Mouse (Mus musculus) urinary bladder, postnatal 14 days (tissue): ENCODE data around the gene Gimap8.
A peak's percentile ranks its signal among the peaks of the same experiment; 100 is the strongest.
"Not testable (repeated sequence)": the region's sequence is repeated elsewhere in the genome, so short reads cannot be mapped to it uniquely, and the experiment has no call there.

Source experiments
- DNase-seq: peaks from one replicate; pipeline ENCODE4 v3.0.0; 2021; ENCODE audit warnings: low spot score

Gene Gimap8

GRCm38 (mm10) chr6:48646995-48647394 is at the start of gene Gimap8:
Gimap8 (plus strand) TSS chr6:48647234.
- no peak for DNase-seq

GRCm38 (mm10) chr6:48600594-48600993 is 46.4 kb upstream of the Gimap8 start:
- DNase-seq: no peak

DNA sequence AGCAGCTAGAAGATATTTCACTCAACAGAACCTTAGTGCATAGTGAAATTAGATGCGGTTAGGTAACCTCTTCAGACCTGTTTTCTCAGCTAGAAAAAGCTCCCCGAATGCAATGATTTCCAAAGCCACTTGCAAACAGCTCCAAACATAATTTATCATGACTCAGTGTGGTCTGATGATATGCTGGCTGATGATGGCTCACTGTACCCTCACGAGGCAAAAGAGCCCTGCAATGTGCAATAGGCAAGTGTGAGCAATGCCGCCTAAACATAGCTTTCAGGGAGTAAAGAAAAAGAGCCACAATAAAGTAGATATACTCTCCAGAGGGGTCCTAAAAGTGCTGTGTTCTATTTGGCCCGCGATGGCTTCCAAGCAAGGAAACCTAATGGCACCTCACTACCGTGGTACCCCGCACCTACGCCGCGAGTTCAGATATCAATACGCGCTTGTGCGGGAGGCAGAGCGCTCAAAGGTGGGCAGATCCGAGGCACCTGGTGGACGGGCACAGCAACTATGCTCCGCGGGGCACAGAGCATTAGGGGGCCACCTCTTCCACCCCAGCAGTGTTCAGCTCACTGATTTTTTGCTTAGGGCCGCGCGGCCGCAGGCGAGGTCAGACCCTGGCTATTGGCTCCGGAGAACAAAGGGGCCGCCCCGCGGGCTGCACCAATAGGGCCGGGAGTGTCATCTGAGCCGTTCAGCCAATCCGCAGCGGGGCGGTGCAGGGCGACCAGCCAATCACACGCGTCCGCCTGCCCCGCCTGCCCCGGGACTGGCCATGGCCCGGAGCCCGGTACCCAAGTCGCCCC is 45.6 kb upstream of the Gimap8 start, which contains the start of gene Zfp775:
TSS of gene Zfp775 (plus strand) at position 793 of the 809 bp plus-strand sequence.
- peak; percentile 96 for DNase-seq

GRCm38 (mm10) chr6:48602080-48602741 is 44.8 kb upstream of the Gimap8 start:
- DNase-seq: peak; percentile 29

GRCm38 (mm10) chr6:48608124-48608523 is 38.9 kb upstream of the Gimap8 start:
- DNase-seq: no peak

- no peak for DNase-seq
Measured at GRCm38 (mm10) chr6:48609512-48609911, 37.5 kb upstream of the Gimap8 start.

GRCm38 (mm10) chr6:48610657-48611056 is 36.4 kb upstream of the Gimap8 start:
- DNase-seq: no peak

- no peak for DNase-seq
Measured at GRCm38 (mm10) chr6:48613464-48613863, 33.6 kb upstream of the Gimap8 start.

DNA sequence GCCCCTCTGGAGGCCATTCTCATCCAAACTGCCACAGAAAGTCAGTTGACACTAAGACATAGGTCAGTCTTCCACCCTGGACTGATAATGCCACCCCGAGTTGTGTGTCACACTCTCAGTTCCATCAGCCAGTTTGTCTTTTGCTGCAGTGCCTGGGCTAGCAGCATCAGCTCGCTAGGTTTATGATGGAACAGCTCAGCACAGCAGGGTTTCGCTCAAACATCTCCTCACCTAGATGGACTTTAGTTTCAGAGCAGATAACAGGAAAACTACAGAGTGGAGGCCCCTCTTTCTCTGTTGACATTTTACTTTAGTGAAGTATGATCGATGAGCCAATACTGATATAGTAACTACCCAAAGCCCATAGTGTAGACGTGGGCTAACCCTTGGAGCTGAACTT is 32.3 kb upstream of the Gimap8 start:
- no peak for DNase-seq

DNA sequence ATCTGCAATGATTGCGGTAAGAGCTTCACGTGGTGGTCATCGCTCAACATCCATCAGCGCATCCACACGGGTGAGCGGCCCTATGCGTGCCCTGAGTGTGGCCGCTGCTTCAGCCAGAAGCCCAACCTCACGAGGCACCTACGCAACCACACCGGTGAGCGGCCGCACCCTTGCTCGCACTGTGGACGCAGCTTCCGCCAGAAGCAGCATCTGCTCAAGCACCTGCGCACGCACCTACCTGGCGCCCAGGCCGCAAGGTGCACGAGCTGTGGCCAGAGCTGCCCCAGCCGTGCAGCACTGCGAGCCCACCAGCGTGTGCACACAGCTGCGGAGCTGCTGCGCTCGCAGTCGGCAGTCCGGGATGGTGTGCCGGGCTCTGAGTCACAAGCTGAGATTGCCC is 27.0 kb upstream of the Gimap8 start:
- DNase-seq: no peak

DNA sequence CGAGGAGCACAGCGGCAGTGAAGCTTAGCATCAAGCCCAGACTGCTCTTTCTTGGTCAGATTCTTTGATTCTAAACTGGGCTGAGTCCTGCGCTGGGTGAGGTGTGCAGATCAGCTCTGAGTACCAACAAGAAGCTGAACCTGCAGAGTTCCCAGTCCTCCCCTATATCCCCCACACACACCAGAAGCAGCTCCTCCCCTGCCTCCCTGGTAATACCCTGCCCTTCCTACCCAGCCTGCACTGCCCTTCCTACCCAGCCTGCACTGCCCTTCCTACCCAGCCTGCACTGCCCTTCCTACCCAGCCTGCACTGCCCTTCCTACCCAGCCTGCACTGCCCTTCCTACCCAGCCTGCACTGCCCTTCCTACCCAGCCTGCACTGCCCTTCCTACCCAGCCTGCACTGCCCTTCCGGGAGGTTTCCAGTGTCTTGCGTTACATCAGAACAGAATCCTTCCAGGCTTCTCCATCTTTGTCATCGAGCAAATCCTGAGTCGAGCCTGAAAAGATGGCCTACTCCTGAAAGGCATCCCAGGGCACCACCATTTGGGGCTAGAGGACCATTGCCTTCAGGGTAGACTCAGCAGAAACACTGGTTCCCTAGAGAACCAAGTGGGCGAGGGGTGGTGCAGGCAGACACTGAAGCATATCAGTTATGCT is 24.7 kb upstream of the Gimap8 start:
- not testable (repeated sequence) for DNase-seq

GRCm38 (mm10) chr6:48623460-48623859 is 23.6 kb upstream of the Gimap8 start:
- DNase-seq: no peak

- DNase-seq: no peak
Measured at GRCm38 (mm10) chr6:48626464-48626863, 20.6 kb upstream of the Gimap8 start, which contains the start of gene AI854703. AI854703 (plus strand) TSS chr6:48626764.

GRCm38 (mm10) chr6:48626984-48627383 is 20.1 kb upstream of the Gimap8 start:
- DNase-seq: peak; percentile 51

GRCm38 (mm10) chr6:48627511-48627924 is 19.5 kb upstream of the Gimap8 start:
- no peak for DNase-seq

DNA sequence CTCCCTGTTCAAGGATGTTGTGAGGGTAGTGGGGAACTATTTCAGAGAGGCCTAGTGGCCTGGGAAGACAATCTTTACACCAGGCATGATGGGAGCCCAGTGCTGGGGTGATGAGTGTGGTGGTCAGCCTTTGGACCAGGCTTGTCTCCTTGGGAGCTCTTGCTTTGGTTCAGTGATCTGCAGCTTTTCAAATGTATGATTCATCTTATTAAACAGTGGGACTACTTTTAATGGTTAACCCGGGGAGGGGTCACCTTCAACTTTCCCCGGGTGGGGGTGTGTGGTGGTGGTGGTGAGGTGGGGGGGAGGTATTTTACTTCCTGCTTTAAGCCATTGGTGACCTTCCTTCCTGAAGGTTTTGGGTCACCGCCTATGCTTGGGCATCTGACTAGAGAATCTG is 18.7 kb upstream of the Gimap8 start:
- no peak for DNase-seq

GRCm38 (mm10) chr6:48628808-48629660 is 18.0 kb upstream of the Gimap8 start:
- DNase-seq: no peak

GRCm38 (mm10) chr6:48629661-48630034 is 17.4 kb upstream of the Gimap8 start:
- no peak for DNase-seq

DNA sequence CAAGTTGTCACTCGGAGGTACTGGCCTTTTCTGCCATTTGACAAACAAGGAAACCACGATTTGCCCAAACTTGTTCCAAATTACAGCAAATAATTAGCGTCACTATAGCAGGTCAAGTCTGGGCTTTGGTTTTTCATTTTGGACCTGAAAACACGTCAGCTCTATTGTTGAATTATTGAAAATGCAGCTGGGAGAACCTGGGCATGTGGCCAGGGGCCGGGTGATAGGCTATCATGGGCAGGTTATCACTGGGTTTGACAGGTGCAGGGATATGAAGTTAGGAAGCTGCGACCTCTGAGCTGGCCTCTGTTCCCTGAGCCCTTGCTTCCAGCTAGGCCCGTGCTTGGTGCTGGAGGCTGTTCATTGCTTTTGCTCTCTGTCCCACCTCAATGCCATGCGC is 16.2 kb upstream of the Gimap8 start:
- peak; percentile 44 for DNase-seq

DNA sequence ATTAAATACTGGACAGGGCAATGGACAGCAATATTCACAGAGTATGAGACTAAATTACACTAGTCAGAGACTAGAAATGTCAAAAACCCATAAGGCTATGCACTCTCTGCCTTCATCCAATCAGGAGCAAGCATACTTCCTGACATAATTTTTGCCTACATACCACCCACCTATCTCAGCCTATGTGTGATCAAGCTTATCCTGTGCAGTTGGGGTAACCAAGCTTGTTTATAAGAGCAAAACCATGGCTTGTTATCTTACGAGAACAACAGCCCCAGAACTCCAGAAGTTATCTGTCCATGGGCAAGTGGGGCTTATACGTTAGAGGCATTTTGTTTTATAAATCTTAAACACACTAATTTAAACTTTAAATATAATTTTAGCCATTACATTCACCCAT is 11.9 kb upstream of the Gimap8 start:
- DNase-seq: no peak

DNA sequence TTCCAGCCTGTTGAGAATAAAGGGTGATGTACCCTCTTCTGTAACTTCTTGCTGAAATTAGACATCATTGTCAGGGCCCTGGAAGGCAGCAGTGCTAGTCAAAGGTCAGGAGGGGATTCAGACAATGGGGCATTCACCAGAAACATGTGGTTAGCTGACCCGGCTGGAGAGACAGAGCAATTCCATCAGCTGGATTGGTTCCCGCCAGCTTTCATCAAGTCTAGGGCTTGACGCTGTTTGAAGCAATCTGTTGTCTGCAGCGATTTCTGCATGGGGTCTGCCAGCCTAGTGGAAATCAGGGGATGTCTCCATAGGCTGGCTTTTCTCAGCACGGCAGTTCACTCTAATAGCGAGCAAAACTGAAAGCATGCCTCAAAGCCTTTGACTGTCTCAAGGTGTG is 10.5 kb upstream of the Gimap8 start:
- DNase-seq: no peak
